ENCODE assay signal across 26 mouse cellular contexts in the genomic region with DNA sequence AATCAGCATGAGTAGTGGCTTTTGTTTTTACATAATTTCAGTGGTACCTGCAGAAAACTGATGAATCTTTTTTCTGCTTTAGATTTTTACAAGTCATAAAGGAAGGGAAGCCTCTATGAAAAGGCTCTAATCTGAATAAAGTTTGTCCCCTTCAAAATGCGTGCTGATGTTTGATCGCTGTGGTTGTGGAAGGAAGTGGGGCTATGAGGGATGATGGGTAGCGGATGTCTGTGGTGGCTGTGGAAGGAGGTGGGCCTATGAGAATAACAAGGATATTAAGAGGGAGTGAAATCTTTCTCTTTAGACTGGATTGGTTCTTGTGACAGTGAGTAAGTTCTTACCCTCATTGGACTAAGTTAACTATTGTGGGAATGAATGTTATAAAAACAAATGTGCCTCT. TPM values are rescaled to one million over a fixed set of nuclear protein-coding genes. Genes with fewer than 3 reads are reported as not detected.
"Had no signal": no experiment of that assay in that cellular context is flagged by ENCODE, and none has a peak within 500 bp of the region (broad histone marks: within the 10 kb centered on the region; RNA-seq: fewer than 3 reads in every experiment).

No protein-coding gene starts in this region.

- H3K4me1 ChIP-seq: kidney, embryonic 15.5 days; limb, embryonic 12.5 days; limb, embryonic 15.5 days; midbrain, embryonic 10.5 days; midbrain, embryonic 13.5 days; stomach, embryonic 15.5 days had no signal

- H3K36me3 ChIP-seq: kidney, embryonic 15.5 days; limb, embryonic 12.5 days; limb, embryonic 15.5 days; midbrain, embryonic 10.5 days; midbrain, embryonic 13.5 days; stomach, embryonic 15.5 days had no signal

- H3K27me3 ChIP-seq: kidney, embryonic 15.5 days; limb, embryonic 12.5 days; limb, embryonic 15.5 days; megakaryocyte, embryonic 14.5 days; midbrain, embryonic 13.5 days; stomach, embryonic 15.5 days had no signal

- H3K27ac ChIP-seq: kidney, embryonic 15.5 days; left cerebral cortex, adult 2 months; limb, embryonic 12.5 days; limb, embryonic 15.5 days; liver, embryonic 14.5 days; macrophage; midbrain, embryonic 10.5 days; midbrain, embryonic 13.5 days; stomach, embryonic 15.5 days had no signal

- DNase-seq: kidney, postnatal 10 days; kidney, postnatal 36 days; layer of hippocampus, postnatal 36 days; left cerebral cortex, postnatal 4 days; liver, postnatal 0 days; lung, embryonic 14.5 days; right cerebral cortex, adult 18-20 months; right cerebral cortex, postnatal 14 days; right cerebral cortex, postnatal 4 days; thymus, postnatal 14 days; thymus, postnatal 4 days had no signal

- ATAC-seq: liver, postnatal 0 days; lung, postnatal 0 days; midbrain, embryonic 13.5 days; midbrain, embryonic 16.5 days had no signal

- H3K4me2 ChIP-seq: kidney, embryonic 15.5 days; limb, embryonic 12.5 days; limb, embryonic 15.5 days; liver, embryonic 11.5 days; lung, embryonic 14.5 days; midbrain, embryonic 13.5 days; stomach, embryonic 15.5 days had no signal

- H3K9me3 ChIP-seq: kidney, embryonic 15.5 days; limb, embryonic 12.5 days; limb, embryonic 15.5 days; megakaryocyte, embryonic 14.5 days; midbrain, embryonic 10.5 days; midbrain, embryonic 13.5 days; stomach, embryonic 15.5 days had no signal

- H3K9ac ChIP-seq: kidney, embryonic 15.5 days; limb, embryonic 12.5 days; limb, embryonic 15.5 days; liver, embryonic 14.5 days; liver, postnatal 0 days; lung, embryonic 14.5 days; midbrain, embryonic 13.5 days; stomach, embryonic 15.5 days had no signal

- H3K4me3 ChIP-seq: kidney, embryonic 15.5 days; left cerebral cortex, adult 2 months; limb, embryonic 12.5 days; limb, embryonic 15.5 days; megakaryocyte, embryonic 14.5 days; midbrain, embryonic 10.5 days; midbrain, embryonic 13.5 days; myocyte; stomach, embryonic 15.5 days had no signal

RNA-seq across cellular contexts. Expression of gene Prune2, which starts 23.0 kb away (rescaled TPM):
- total RNA-seq: monocyte, adult 5-6 weeks had no signal
